Mouse (Mus musculus) v-Abl transformed pro-B cells (cell line): ENCODE measurements around the gene Dram1.

Source experiments
- in situ Hi-C, 2 experiments: fragments of 400-800 bp; cut with MboI; formaldehyde crosslinking; loops; one replicate each; pipeline ENCODE4 v1.15.1; 2025; ENCODE audit not compliant: unreplicated experiment in 2 of 2

Dram1 gene

GRCm38 (mm10) chr10:88379013-88379885 is at the start of gene Dram1, which contains the start of gene Gnptab:
TSS of gene Dram1 (minus strand) at chr10:88379080.
TSS of gene Gnptab (plus strand) at chr10:88379132.
- in situ Hi-C loops = loop anchor here (5.0 to 25.0 kb wide), 8 partner anchors 48 to 1258 kb away; no protein-coding TSS in a partner anchor

- in situ Hi-C loops = loop anchor here (5.0 to 10.0 kb wide), 6 partner anchors 46 to 307 kb away; partner anchors contain the start of genes Arl1 (in 1 of the 2), Dram1 (in 1 of the 2) and Gnptab (in 1 of the 2)
Observed at GRCm38 (mm10) chr10:88427998-88428397, 49.1 kb upstream of the Dram1 start.

DNA sequence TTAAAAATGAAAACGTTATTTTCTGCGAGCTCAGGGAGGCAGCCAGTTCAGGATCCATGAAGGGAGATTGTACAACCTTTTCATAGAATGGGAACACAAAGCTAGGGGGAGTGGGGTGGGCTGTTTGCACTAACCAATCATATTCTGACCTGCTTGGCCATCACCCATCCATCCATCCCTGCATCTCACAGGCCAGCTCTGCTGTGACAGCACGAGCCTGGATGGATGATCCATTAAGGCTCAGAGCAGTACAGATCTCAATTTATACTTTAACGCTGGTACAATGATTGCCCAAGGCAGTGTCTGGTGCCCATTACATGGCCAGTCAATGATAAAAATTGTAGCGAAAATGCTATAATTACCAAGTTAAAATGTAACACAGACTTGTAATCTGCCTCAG is 48.0 kb upstream of the Dram1 start:
- in situ Hi-C loops = loop anchor here (5.0 to 10.0 kb wide), 6 partner anchors 45 to 308 kb away; partner anchors contain the start of genes Arl1 (in 1 of the 2), Dram1 (in 1 of the 2) and Gnptab (in 1 of the 2)

DNA sequence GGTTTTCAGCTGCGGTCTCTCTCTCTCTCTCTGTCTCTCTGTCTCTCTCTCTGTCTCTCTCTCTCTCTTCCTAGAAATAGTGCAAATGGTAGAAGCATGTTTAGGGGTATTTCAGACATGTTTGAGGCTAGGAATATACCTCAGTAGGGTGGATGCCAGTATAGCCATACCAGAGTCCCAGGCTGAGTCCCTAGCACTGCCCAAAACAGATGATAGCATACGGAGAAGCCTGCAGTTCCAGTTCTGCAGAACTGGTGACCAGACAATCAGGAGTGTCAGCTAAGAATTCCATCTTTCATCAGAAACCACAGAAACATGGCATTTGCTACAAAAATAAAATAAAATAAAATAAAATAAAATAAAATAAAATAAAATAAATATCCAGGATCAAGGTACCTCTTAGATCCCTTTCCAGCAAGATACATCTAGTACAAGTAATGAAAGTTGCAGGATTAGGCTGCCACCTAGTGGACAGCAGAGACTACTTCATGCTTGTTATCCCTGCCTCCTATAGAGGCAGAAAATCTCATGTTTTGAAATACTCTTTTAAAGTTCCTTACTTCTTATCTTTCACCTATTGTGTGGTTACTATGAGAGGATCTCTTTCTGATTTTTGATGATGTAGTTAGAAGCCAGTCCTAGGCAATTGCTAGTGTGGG is 47.4 kb upstream of the Dram1 start:
- in situ Hi-C loops = loop anchor here (5.0 to 10.0 kb wide), 6 partner anchors 44 to 309 kb away; partner anchors contain the start of genes Arl1 (in 1 of the 2), Dram1 (in 1 of the 2) and Gnptab (in 1 of the 2)

GRCm38 (mm10) chr10:88420655-88421435 is 42.0 kb upstream of the Dram1 start:
- in situ Hi-C loops = loop anchor here (10.0 to 25.0 kb wide), 5 partner anchors 314 to 1709 kb away; partner anchors contain the start of genes Arl1 (in 1 of the 2), Gas2l3 (in 1 of the 2), Hsp90b1 (in 1 of the 2) and Ttc41 (in 1 of the 2)

GRCm38 (mm10) chr10:88420141-88420541 is 41.3 kb upstream of the Dram1 start:
- in situ Hi-C loops = loop anchor here (10.0 to 25.0 kb wide), 5 partner anchors 315 to 1708 kb away; partner anchors contain the start of genes Arl1 (in 1 of the 2), Gas2l3 (in 1 of the 2), Hsp90b1 (in 1 of the 2) and Ttc41 (in 1 of the 2)

DNA sequence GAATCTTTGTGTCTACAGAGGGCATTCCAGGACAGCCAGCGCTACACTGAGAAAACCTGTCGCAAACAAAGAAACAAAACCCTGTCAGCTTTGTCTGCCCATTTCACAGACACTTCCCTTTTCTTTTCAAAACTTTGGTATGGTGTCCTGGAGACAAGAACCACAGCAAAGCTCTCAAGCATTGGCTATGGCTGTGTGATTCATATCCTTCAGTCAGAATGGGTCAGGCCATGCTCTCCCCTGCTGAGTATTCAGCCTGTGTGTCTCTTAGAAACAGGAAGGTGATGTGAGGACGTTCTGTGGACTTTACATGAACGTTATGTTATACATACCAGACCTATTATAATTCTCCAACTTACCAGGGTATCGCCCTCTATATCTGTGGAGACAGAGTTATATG is 38.8 kb upstream of the Dram1 start:
- in situ Hi-C loops = loop anchor here (25.0 kb wide), 4 partner anchors 1020 to 1705 kb away; partner anchors contain the start of genes Gas2l3 (in 1 of the 2), Hsp90b1 (in 1 of the 2) and Ttc41 (in 1 of the 2)

DNA sequence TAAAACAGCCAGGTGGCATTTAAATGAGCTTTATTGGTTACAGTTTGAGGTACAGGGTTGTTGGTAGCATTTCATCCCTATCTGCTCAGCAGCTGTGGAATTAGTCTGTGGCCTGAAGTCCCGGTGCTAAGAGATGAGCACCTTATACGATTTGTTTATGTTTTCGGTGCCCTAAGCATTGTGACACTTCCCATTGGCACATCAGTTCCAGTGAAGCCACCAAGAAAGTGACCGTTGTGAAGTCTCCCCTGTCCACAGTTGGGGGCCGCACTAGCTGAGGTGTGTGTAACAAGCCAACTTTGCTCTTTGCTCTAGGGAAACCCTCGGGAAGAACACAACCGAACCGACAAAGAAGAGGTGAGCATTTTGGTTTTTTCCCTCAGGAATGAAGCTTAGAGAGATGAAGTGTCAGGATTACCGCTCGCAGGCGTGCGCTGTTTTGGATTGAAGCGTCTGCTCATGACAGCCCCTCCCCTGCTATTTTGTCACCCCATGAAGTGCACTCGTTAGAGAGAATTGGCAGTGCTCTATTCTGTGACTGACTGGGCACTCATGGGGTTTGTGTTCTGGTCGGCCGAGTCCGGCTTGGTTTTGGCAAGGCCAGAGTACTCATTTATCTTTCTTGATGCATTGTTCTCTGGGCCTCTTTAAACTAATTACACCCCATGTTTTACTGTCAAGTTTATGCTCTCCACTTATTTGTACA is 33.6 kb upstream of the Dram1 start:
- in situ Hi-C loops = loop anchor here (25.0 kb wide), 4 partner anchors 1025 to 1700 kb away; partner anchors contain the start of genes Gas2l3 (in 1 of the 2), Hsp90b1 (in 1 of the 2) and Ttc41 (in 1 of the 2)

- in situ Hi-C loops = loop anchor here (10.0 to 25.0 kb wide), 5 partner anchors 1028 to 1697 kb away; partner anchors contain the start of genes Gas2l3 (in 1 of the 2), Hsp90b1 (in 1 of the 2) and Ttc41 (in 1 of the 2)
Observed at GRCm38 (mm10) chr10:88409751-88410150, 30.9 kb upstream of the Dram1 start.

DNA sequence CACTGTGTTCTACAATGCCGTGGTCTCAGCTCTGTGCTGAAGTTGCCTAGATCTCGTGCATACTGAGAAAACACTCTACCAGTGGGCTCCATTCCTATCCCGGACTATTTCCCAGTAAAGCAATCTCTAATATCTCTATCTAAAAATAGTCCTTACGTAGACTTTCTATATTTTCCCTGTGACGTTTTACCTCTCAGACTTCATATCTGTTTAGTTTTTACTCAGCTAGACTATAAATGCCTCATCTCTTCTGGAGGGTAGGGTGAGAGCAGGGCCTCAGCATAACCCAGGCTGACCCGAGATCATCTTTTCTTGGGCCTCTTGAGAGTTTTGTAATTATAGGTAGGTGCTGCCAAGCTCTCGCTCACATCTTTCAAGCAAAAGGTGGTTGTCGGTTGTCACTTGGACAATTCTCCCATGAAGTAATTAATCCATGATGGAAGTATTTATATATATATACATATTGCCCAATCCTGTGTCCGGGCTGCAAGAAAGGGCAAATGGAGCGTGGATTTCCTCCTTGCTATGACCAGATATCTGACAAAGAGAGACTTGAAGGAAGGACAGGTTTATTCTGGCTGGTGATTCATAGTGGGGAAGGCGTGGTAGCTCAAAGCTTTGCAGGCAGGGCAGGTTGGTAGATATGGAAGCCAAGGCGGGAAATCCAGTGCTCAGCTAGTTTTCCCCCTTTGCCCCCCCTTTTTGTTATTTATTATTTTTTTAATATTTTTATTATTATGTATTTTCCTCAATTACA is 29.2 kb upstream of the Dram1 start:
- in situ Hi-C loops = loop anchor here (10.0 to 25.0 kb wide), 5 partner anchors 1029 to 1696 kb away; partner anchors contain the start of genes Gas2l3 (in 1 of the 2), Hsp90b1 (in 1 of the 2) and Ttc41 (in 1 of the 2)

DNA sequence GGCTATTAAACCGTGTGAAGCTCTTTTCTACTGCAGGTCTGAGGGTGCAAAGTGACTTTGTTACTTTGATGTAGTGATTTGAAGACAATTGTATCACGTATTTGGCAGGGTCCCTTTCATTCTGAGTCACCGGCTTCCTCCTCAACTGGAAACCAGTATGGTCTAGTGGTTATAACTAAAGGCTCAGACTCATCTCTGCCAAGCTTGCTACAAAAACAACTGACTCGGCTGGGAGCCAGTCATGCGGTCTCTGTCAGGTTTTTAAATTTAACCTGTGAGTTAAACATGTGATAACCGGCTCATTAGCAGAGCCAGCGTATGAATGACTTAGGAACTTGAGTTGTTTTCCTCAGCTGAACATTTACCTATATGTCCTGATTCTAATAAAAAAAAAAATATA is 26.9 kb upstream of the Dram1 start:
- in situ Hi-C loops = loop anchor here (10.0 to 25.0 kb wide), 5 partner anchors 1031 to 1694 kb away; partner anchors contain the start of genes Gas2l3 (in 1 of the 2), Hsp90b1 (in 1 of the 2) and Ttc41 (in 1 of the 2)

DNA sequence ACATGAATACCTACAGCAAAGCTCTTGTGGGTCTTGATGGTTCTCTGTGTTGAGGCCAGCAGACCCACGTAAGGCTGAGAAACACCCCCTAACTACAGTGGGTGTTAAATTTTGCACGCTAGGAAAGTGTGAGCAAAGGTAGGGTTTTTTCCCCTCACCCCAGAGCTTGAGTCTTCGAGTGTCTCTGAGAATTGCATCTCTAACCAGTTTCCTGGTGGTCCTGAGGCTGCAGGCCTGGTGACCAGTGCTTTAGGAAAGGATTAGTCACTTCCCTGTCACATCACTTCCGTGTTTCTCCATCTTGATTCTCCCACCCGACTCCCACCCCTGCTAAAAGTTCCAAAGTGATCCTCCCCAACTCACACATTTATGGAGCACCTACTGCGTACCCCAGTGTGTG is 25.3 kb upstream of the Dram1 start:
- in situ Hi-C loops = loop anchor here (10.0 to 25.0 kb wide), 5 partner anchors 1033 to 1692 kb away; partner anchors contain the start of genes Gas2l3 (in 1 of the 2), Hsp90b1 (in 1 of the 2) and Ttc41 (in 1 of the 2)

- in situ Hi-C loops = loop anchor here (10.0 to 25.0 kb wide), 5 partner anchors 1034 to 1691 kb away; partner anchors contain the start of genes Gas2l3 (in 1 of the 2), Hsp90b1 (in 1 of the 2) and Ttc41 (in 1 of the 2)
Observed at GRCm38 (mm10) chr10:88403021-88403420, 24.1 kb upstream of the Dram1 start.

GRCm38 (mm10) chr10:88399271-88399670 is 20.4 kb upstream of the Dram1 start:
- in situ Hi-C loops = loop anchor here (25.0 kb wide), 3 partner anchors 437 to 1238 kb away; no protein-coding TSS in a partner anchor

DNA sequence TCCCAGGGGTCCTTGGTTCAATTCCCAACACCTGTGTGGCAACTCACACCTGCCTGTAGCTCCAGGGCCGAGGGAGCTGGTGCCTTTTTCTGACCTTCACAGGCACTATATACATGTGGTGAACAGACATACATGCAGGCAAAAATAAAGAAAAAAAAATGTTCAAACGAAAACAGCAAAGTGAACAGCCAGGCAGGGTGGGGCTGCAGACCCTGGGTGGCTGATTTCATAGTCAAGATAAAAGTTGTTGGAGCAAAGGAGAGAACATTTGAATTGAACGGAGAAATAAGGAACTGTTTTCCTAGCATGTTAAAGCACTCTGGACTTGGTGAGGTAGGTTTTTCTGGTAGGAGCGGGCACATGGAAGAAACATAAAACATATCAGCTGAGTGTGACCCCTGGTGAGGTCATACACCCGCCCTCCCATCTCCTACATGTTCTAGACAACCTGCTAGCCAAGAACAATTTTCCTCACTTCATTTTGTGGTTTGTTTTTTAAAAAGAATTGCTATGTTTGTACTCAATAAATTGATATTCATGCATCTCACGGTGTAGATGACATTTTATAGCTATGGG is 19.9 kb upstream of the Dram1 start:
- in situ Hi-C loops = loop anchor here (25.0 kb wide), 3 partner anchors 436 to 1239 kb away; no protein-coding TSS in a partner anchor

DNA sequence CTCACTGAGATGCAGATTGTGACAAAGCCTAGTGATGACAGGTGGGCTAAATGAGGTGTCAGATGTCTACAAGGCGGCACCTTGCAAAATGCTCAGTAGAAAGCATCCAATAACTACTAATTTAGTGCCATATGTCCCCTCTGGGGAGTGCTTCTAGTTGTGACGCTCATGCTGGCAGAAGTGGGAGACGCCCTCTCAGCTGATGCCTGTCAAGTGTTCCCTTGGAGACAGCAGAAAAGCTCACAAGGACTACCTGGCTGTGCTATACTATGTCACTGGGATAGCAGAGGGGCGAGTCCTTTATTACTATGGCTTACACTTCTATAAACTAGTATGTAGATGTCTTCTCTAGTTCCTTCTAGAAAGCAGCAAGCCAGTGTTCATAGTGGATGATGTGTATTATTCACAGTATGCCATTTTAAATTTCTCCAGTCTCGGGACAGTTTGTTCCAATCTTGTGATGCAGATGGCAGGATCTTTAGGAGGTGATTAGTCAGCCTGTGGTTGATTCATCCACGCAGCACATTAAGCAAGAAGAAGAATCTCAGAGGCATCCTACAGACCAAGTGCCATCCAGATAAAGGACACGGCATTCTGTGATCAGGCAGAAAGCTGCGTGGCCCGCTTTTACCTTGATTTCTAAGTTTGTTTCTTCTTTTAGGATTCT is 13.4 kb upstream of the Dram1 start:
- in situ Hi-C loops = loop anchor here (25.0 kb wide), 3 partner anchors 430 to 1245 kb away; no protein-coding TSS in a partner anchor
